Mouse (Mus musculus): ENCODE results near the gene Dnm3. TPM values are rescaled to one million over a fixed set of nuclear protein-coding genes. Genes with fewer than 3 reads are reported as not detected.

Dnm3 gene
- polyA plus RNA-seq, 1 experiment, result 6.8 TPM

DNA sequence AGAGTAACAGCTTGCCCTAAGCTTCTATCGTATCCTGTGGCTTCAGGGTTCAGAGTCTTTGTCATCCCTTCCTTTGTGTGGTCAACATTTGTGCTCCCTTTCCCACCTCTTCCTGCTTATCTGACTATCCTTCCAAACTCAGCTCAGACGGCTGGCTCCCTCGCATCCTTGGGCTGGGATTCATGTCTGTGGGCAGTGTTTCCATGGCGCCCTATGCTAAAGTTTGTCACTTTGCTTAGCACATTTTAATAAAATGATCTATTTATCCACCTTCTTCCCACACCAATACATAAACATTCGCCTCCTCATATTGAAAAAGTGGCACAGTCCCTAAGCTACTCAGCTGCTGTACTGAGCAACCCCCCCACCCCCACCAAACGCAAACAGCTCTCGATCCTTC lies 165.7 kb downstream of the Dnm3 start:
- no peaks in the 10 kb centered on the region for H3K4me1 ChIP-seq (ENCODE audit: control insufficient read depth, insufficient read depth, low read length)
- TF ChIP-seq POLR2A (IDR thresholded peaks at IDR 0.05; ENCODE audit: borderline replicate concordance, extremely low read depth, low read depth, low read length), result no peak
- no peak for TF ChIP-seq CTCF (IDR thresholded peaks at IDR 0.05; ENCODE audit: insufficient read depth, low read length)
- no peak overlapping the region for H3K4me3 ChIP-seq (replicated peaks; ENCODE audit: extremely low read depth, low read depth, low read length)
- 77% methylated on average over 7 of the region's 7 CpGs for WGBS
- no peak for DNase-seq

- TF ChIP-seq POLR2A (IDR thresholded peaks at IDR 0.05; ENCODE audit: borderline replicate concordance, extremely low read depth, low read depth, low read length) (no peak), CTCF (IDR thresholded peaks at IDR 0.05; ENCODE audit: insufficient read depth, low read length) (no peak)
- 67% methylated on average over 6 of the region's 6 CpGs for WGBS
- no peak for DNase-seq
- no peaks in the 10 kb centered on the region; the same call in 1 of the 2 replicates for H3K4me1 ChIP-seq (ENCODE audit: control insufficient read depth, insufficient read depth, low read length)
- H3K4me3 ChIP-seq (replicated peaks; ENCODE audit: extremely low read depth, low read depth, low read length), result no peak overlapping the region
These were observed 172.6 kb downstream of the Dnm3 start for GRCm38 (mm10) chr1:162305247-162305646.

GRCm38 (mm10) chr1:162302480-162302879 lies 175.4 kb downstream of the Dnm3 start:
- no peak overlapping the region for H3K4me3 ChIP-seq (replicated peaks; ENCODE audit: extremely low read depth, low read depth, low read length)
- TF ChIP-seq POLR2A (IDR thresholded peaks at IDR 0.05; ENCODE audit: borderline replicate concordance, extremely low read depth, low read depth, low read length), result no peak
- no peak for TF ChIP-seq CTCF (IDR thresholded peaks at IDR 0.05; ENCODE audit: insufficient read depth, low read length)
- no peak for DNase-seq
- no peaks in the 10 kb centered on the region; the same call in 1 of the 2 replicates for H3K4me1 ChIP-seq (ENCODE audit: control insufficient read depth, insufficient read depth, low read length)
- WGBS, result 50% methylated on average over 4 of the region's 4 CpGs

GRCm38 (mm10) chr1:162299558-162300319 lies 178.1 kb downstream of the Dnm3 start:
- Histone ChIP-seq H3K4me1 (ENCODE audit: control insufficient read depth, insufficient read depth, low read length) (no peaks in the 10 kb centered on the region; the same call in 1 of the 2 replicates), H3K4me3 (replicated peaks; ENCODE audit: extremely low read depth, low read depth, low read length) (no peak overlapping the region)
- DNase-seq, result no peak
- 57% methylated on average over 12 of the region's 12 CpGs for WGBS
- TF ChIP-seq POLR2A (IDR thresholded peaks at IDR 0.05; ENCODE audit: borderline replicate concordance, extremely low read depth, low read depth, low read length) (no peak), CTCF (IDR thresholded peaks at IDR 0.05; ENCODE audit: insufficient read depth, low read length) (no peak)

DNA sequence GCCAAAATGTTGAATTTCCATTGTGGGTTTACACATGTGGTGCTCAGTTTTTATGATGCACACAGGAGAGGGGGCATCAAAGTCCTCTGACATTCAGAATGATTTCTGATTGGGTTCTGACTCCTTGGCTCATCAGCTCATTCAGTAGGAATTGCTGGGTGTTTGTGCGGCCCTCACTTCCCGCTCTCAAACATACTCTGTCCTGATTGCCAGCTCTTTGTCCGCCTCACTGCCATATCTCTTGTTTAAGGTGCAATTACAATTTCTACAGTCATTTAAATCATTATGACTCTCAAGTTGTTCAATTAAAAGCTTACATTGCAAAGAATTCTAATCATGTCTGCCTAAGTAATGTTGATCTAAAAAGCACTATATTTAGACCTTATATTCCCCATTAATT lies 179.3 kb downstream of the Dnm3 start:
- Histone ChIP-seq H3K4me1 (ENCODE audit: control insufficient read depth, insufficient read depth, low read length) (no peaks in the 10 kb centered on the region; the same call in 1 of the 2 replicates), H3K4me3 (replicated peaks; ENCODE audit: extremely low read depth, low read depth, low read length) (no peak overlapping the region)
- TF ChIP-seq POLR2A (IDR thresholded peaks at IDR 0.05; ENCODE audit: borderline replicate concordance, extremely low read depth, low read depth, low read length) (no peak), CTCF (IDR thresholded peaks at IDR 0.05; ENCODE audit: insufficient read depth, low read length) (no peak)
- WGBS, result 92% methylated on average over 3 of the region's 3 CpGs
- no peak for DNase-seq

GRCm38 (mm10) chr1:162295443-162295842 lies 182.4 kb downstream of the Dnm3 start:
- WGBS, result 58% methylated on average over 5 of the region's 5 CpGs
- no peak for DNase-seq
- no peak for TF ChIP-seq POLR2A (IDR thresholded peaks at IDR 0.05; ENCODE audit: borderline replicate concordance, extremely low read depth, low read depth, low read length)
- no peak for TF ChIP-seq CTCF (IDR thresholded peaks at IDR 0.05; ENCODE audit: insufficient read depth, low read length)
- Histone ChIP-seq H3K4me1 (ENCODE audit: control insufficient read depth, insufficient read depth, low read length) (no peaks in the 10 kb centered on the region; the same call in 1 of the 2 replicates), H3K4me3 (replicated peaks; ENCODE audit: extremely low read depth, low read depth, low read length) (no peak overlapping the region)

DNA sequence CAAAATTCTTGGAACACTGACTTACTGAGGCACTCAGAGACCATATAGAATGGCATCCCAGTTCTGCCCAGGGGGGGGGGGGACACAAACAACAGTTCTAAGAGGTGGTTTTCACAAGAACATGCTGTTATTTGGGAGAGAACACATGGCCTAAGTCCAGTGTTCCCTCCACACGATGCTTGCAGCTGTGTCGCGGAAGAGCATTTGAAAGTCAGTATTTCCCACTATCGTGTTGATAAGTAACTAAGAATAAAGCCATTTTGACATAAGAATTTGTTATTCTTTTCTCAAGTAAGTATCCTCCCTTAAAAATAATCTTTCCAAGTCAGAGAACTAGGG lies 183.3 kb downstream of the Dnm3 start:
- Histone ChIP-seq H3K4me1 (ENCODE audit: control insufficient read depth, insufficient read depth, low read length) (no peaks in the 10 kb centered on the region), H3K4me3 (replicated peaks; ENCODE audit: extremely low read depth, low read depth, low read length) (no peak overlapping the region)
- no peak for DNase-seq
- TF ChIP-seq CTCF (IDR thresholded peaks at IDR 0.05; ENCODE audit: insufficient read depth, low read length), result no peak
- TF ChIP-seq POLR2A (IDR thresholded peaks at IDR 0.05; ENCODE audit: borderline replicate concordance, extremely low read depth, low read depth, low read length), result no peak
- WGBS, result 70% methylated on average over 4 of the region's 4 CpGs

DNA sequence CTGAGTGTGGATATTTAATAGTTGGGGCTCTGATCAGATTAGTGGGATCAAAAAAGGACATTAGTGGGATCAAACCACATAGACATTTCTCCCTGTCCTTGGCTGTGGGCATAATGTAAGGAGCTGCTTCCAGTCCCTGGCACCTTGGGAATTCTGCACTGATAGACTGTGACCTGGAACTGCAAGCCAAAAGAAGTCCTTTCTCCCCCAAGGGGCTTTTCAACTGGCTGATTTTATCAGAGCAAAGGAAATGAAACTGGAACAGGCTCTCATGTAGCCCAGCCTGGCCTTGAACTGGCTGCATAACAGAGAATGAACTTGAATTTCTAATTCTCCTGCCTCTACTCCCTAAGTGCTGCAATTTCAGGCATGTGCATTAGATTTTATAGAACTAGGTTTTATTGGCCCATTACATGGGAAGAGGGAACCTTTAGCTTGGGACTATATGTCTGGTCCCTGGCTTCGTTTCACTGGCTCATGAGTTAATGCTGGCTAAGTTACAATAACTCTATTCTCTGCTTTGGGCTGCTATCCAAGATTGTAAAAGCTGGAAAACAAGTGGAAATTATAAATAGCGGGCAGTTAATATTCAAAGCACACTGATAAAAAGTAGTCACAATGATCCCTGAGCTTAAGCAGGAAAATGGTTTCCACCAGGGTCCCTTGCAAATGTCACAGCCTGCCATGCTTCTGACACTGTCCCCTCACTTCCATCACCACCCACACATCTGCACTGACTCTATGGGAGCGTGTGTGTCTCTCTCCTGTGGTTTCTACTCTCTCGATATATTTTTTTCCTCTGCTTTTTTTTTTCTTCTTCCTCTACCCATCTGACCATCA lies 183.9 kb downstream of the Dnm3 start:
- DNase-seq, result no peak
- H3K4me3 ChIP-seq (replicated peaks; ENCODE audit: extremely low read depth, low read depth, low read length), result no peak overlapping the region
- H3K4me1 ChIP-seq (ENCODE audit: control insufficient read depth, insufficient read depth, low read length), result no peaks in the 10 kb centered on the region
- WGBS, result 48% methylated on average over 4 of the region's 4 CpGs
- no peak for TF ChIP-seq CTCF (IDR thresholded peaks at IDR 0.05; ENCODE audit: insufficient read depth, low read length)
- no peak for TF ChIP-seq POLR2A (IDR thresholded peaks at IDR 0.05; ENCODE audit: borderline replicate concordance, extremely low read depth, low read depth, low read length)

DNA sequence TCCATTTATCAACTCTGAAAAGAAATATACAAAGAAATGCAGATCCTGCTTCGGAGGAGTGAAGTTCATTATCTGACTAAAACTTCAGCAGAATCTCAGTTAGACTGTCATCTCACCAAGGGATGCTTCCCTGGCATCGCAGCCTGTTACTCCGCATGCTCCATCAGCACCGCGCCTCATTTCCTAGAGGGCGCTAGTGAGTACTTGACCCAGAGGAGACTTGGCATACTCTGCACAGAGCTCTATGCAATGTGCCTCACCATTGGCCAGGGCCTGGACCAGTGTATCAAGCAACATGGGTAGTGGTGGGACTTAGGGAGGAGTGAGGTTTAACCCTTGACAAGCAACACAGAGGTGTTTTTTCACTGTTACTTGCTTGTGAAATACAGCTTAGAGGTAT lies 190.9 kb downstream of the Dnm3 start:
- no peaks in the 10 kb centered on the region for H3K4me1 ChIP-seq (ENCODE audit: control insufficient read depth, insufficient read depth, low read length)
- TF ChIP-seq POLR2A (IDR thresholded peaks at IDR 0.05; ENCODE audit: borderline replicate concordance, extremely low read depth, low read depth, low read length) (no peak), CTCF (IDR thresholded peaks at IDR 0.05; ENCODE audit: insufficient read depth, low read length) (peak; percentile 33; the same call in 1 of the 2 replicates)
- 57% methylated on average over 6 of the region's 6 CpGs for WGBS
- DNase-seq, result no peak
- H3K4me3 ChIP-seq (replicated peaks; ENCODE audit: extremely low read depth, low read depth, low read length), result no peak overlapping the region

All from lung, adult 2 months (tissue).